Mouse (Mus musculus): ENCODE data around the gene Prickle2. TPM values are rescaled to one million over a fixed set of nuclear protein-coding genes. Genes with fewer than 3 reads are reported as not detected.

Prickle2 gene
- polyA plus RNA-seq, 1 experiment from 2014 or later = 6.4 TPM

DNA sequence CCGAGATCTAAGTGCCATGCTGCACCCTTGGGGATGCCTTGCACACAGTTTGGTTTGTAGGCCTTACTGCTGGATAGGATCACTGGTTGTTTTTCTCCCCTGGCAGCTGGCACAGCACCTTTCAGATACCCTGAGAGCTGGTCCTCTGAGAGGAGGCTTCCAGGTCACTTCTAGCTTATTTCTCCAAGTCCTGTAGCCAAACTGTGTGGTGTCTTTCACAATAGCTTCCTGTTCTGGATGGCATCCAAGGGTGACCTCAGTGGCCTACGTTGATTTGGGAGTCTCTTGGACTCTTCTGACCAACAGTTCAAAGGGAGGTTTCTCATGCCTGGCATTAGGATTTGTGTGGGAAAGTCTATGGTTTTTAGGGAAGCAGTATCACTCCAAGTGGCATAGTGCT is 150.3 kb downstream of the Prickle2 start:
- 49% methylated on average over 2 of the region's 2 CpGs for WGBS (ENCODE audit: insufficient replicate concordance)
- H3K27me3 ChIP-seq (ENCODE audit: control insufficient read depth, insufficient read depth, low read length) = no peaks in the 10 kb centered on the region
- H3K36me3 ChIP-seq (ENCODE audit: control insufficient read depth, insufficient read depth, low read length) = no peaks in the 10 kb centered on the region
- H3K4me3 ChIP-seq (ENCODE audit: low read depth, low read length) = no peak overlapping the region
- no peak overlapping the region for H3K27ac ChIP-seq (ENCODE audit: low read depth, low read length)
- H3K4me1 ChIP-seq (ENCODE audit: control insufficient read depth, insufficient read depth, low read length) = no peaks in the 10 kb centered on the region
- ATAC-seq (replicated peaks; ENCODE audit: insufficient number of reproducible peaks, low FRiP score, low TSS enrichment) = no peak
- H3K9me3 ChIP-seq (replicated peaks; ENCODE audit: control insufficient read depth, low read length) = no peaks in the 10 kb centered on the region
- H3K9ac ChIP-seq (ENCODE audit: low read depth, low read length) = no peak overlapping the region
- no peak overlapping the region for H3K4me2 ChIP-seq

DNA sequence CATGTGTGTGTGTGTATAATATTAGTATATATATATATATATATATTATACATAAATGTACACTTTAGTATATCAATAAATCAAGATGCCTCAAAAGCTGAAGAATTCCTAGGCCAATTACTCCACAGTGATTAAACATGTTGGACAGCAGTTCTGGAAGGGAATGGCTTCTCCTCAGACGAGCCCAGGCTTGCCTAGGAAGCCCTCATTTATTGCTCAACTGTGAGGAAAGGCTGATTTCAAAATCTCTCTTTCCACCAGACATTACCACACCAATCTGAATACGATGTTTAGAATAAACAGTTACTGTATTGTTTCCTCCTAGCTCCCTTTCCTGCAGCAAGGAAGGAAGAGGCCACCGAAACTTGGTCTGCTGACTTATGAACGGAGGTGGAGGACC is 152.9 kb downstream of the Prickle2 start:
- 65% methylated on average over 4 of the region's 4 CpGs for WGBS (ENCODE audit: insufficient replicate concordance)
- Histone ChIP-seq H3K4me1 (ENCODE audit: control insufficient read depth, insufficient read depth, low read length) (no peaks in the 10 kb centered on the region), H3K9me3 (replicated peaks; ENCODE audit: control insufficient read depth, low read length) (no peaks in the 10 kb centered on the region), H3K4me2 (no peak overlapping the region), H3K36me3 (ENCODE audit: control insufficient read depth, insufficient read depth, low read length) (no peaks in the 10 kb centered on the region), H3K4me3 (ENCODE audit: low read depth, low read length) (no peak overlapping the region), H3K27me3 (ENCODE audit: control insufficient read depth, insufficient read depth, low read length) (no peaks in the 10 kb centered on the region), H3K27ac (ENCODE audit: low read depth, low read length) (no peak overlapping the region), H3K9ac (ENCODE audit: low read depth, low read length) (no peak overlapping the region)
- ATAC-seq (replicated peaks; ENCODE audit: insufficient number of reproducible peaks, low FRiP score, low TSS enrichment) = no peak

DNA sequence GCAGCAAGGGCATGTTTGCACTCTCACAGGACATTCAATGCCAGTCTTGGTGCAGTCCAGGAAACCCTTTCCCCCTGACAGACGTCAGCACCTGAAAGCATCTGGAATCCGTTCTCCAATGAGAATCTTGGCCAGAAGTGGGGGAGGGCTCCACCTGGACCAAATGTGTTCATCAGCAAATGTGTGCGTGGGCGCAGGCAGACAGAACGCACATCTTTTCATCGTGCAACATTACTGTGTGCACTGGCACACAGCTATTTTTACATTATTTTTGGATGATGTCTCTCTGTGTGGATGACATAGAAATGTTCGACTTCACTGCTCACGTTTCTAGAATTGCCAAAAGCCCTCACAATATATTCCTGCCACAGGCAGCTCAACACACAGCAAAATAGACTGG is 156.7 kb downstream of the Prickle2 start:
- Histone ChIP-seq H3K27ac (ENCODE audit: low read depth, low read length) (no peak overlapping the region), H3K4me2 (no peak overlapping the region), H3K27me3 (ENCODE audit: control insufficient read depth, insufficient read depth, low read length) (no peaks in the 10 kb centered on the region), H3K36me3 (ENCODE audit: control insufficient read depth, insufficient read depth, low read length) (no peaks in the 10 kb centered on the region), H3K9me3 (replicated peaks; ENCODE audit: control insufficient read depth, low read length) (no peaks in the 10 kb centered on the region), H3K4me1 (ENCODE audit: control insufficient read depth, insufficient read depth, low read length) (no peaks in the 10 kb centered on the region), H3K4me3 (ENCODE audit: low read depth, low read length) (no peak overlapping the region), H3K9ac (ENCODE audit: low read depth, low read length) (no peak overlapping the region)
- WGBS (ENCODE audit: insufficient replicate concordance) = 74% methylated on average over 8 of the region's 8 CpGs
- ATAC-seq (replicated peaks; ENCODE audit: insufficient number of reproducible peaks, low FRiP score, low TSS enrichment) = no peak

DNA sequence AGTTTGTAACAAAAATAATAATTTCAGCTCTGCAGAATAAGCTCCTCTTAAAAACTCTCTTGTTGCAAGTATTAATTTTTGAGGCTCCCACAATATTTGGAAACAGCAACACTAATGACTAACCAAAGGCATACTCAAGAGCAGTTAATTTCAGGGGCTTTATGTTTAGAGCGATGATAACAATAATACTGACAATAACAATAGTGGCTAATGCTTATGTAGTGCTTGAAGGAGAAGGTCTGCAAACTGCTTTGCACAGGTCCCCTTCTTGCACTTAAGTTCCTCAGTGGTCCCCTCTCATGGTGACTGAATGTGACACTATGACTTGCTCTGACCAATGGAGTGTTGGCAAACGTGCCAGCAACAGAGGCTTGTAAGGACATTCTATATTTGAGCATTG is 160.8 kb downstream of the Prickle2 start:
- 78% methylated on average over 2 of the region's 2 CpGs for WGBS (ENCODE audit: insufficient replicate concordance)
- no peak overlapping the region for H3K9ac ChIP-seq (ENCODE audit: low read depth, low read length)
- H3K4me2 ChIP-seq = no peak overlapping the region
- H3K4me1 ChIP-seq (ENCODE audit: control insufficient read depth, insufficient read depth, low read length) = no peaks in the 10 kb centered on the region
- no peaks in the 10 kb centered on the region for H3K36me3 ChIP-seq (ENCODE audit: control insufficient read depth, insufficient read depth, low read length)
- ATAC-seq (replicated peaks; ENCODE audit: insufficient number of reproducible peaks, low FRiP score, low TSS enrichment) = no peak
- no peaks in the 10 kb centered on the region for H3K27me3 ChIP-seq (ENCODE audit: control insufficient read depth, insufficient read depth, low read length)
- H3K9me3 ChIP-seq (replicated peaks; ENCODE audit: control insufficient read depth, low read length) = no peaks in the 10 kb centered on the region
- no peak overlapping the region for H3K27ac ChIP-seq (ENCODE audit: low read depth, low read length)
- H3K4me3 ChIP-seq (ENCODE audit: low read depth, low read length) = no peak overlapping the region

DNA sequence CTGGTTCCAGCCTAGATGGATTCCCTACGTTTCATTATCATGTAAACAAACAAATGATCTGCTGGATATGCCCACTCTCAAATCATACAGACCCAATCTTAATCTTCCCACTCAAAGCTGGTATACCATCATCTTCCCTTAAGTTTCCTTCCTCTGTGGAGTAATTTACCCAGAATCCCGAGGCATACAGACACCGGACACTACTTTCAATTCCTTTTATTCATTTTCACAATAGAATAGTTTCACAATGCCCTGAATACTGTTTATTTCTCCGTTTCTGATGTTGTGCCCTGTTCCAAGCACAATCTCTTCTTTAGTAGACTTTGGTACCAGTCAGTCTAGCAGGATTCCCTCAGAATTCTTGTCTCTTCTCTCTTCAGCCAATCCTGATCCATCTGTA is 162.1 kb downstream of the Prickle2 start:
- Histone ChIP-seq H3K9ac (ENCODE audit: low read depth, low read length) (no peak overlapping the region), H3K27me3 (ENCODE audit: control insufficient read depth, insufficient read depth, low read length) (no peaks in the 10 kb centered on the region), H3K4me3 (ENCODE audit: low read depth, low read length) (no peak overlapping the region), H3K4me2 (no peak overlapping the region), H3K4me1 (ENCODE audit: control insufficient read depth, insufficient read depth, low read length) (no peaks in the 10 kb centered on the region), H3K27ac (ENCODE audit: low read depth, low read length) (no peak overlapping the region), H3K9me3 (replicated peaks; ENCODE audit: control insufficient read depth, low read length) (no peaks in the 10 kb centered on the region), H3K36me3 (ENCODE audit: control insufficient read depth, insufficient read depth, low read length) (no peaks in the 10 kb centered on the region)
- ATAC-seq (replicated peaks; ENCODE audit: insufficient number of reproducible peaks, low FRiP score, low TSS enrichment) = no peak
- 74% methylated on average over 4 of the region's 4 CpGs for WGBS (ENCODE audit: insufficient replicate concordance)

DNA sequence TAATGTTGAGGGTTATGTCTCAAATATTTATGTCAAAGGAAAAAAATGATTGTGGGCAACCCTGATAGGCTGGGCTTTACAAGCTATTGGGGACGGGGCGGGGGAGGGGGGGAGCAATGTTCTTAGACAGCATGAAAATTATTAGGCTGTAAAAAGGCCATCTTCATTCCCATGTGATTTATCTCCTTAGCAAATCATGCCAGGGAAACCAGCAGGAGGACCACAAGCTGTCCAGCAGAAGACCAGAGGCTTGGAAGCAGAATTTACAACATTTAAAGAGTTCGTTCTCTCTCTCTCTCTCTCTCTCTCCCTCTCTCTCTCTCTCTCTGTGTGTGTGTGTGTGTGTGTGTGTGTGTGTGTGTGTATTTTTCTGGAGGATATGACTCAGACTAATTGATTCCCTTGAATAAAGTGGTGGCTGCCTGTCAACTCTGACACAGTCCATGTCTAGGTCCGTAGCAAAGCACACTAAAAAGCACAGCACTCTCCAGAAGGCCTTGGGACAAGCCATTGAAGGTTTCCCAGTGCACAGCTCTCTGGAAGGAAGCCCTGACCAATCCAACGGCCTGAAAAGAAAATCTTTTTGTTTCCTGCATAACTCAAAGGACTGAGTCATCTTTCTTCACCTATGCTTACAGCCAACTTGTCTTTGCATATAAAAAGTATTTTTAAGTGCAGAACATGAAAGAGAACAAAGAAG is 163.4 kb downstream of the Prickle2 start:
- H3K9ac ChIP-seq (ENCODE audit: low read depth, low read length) = no peak overlapping the region

DNA sequence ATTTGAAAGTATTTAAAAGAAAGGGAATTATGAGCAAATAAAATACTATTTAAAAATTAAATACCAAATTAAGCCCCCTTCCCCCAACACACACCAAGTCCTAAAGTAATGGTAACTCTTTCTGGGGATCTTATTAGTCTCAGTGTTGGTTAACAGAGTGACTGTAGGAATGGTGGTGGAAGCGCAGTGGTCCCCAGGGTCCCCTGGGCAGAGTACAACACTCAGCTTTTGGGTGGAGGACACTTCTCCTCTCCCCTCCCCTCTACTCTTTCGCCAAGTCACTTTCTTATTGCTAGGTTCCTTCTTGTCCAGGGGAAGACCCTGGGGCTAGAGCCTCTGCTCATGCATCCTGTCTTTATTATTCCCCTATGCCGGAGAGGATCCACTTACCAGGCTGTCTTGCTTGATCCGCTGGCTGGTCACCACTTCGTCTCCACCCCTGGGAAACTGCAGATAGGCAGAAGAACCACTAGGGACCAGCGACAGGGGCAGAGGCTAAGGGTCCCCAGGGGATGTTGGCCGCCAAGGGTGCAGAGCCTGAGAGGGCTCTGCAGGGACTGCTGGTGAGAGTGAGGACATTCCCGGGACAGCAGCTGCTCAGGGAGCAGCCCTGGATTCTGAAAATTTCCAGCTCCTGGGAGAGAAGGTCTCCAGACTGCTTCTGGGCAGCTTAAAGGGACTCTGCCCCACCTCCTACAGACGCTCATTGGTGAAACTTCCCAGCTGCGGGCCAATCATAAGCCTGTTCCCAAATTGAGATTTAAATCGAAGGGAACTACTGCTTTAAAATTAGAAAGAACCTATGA is 171.5 kb downstream of the Prickle2 start:
- peak overlapping the region; percentile 73 for H3K9ac ChIP-seq (ENCODE audit: low read depth, low read length)
- WGBS (ENCODE audit: insufficient replicate concordance) = 9% methylated on average over 11 of the region's 11 CpGs
- peaks cover 8% of the 10 kb centered on the region for H3K4me1 ChIP-seq (ENCODE audit: control insufficient read depth, insufficient read depth, low read length)
- ATAC-seq (replicated peaks; ENCODE audit: insufficient number of reproducible peaks, low FRiP score, low TSS enrichment) = peak; percentile 72
- peak overlapping the region; percentile 77 for H3K4me2 ChIP-seq
- H3K9me3 ChIP-seq (replicated peaks; ENCODE audit: control insufficient read depth, low read length) = no peaks in the 10 kb centered on the region
- H3K36me3 ChIP-seq (ENCODE audit: control insufficient read depth, insufficient read depth, low read length) = no peaks in the 10 kb centered on the region
- H3K27ac ChIP-seq (ENCODE audit: low read depth, low read length) = peak overlapping the region; percentile 57; the same call in 1 of the 2 replicates
- peak overlapping the region; percentile 61 for H3K4me3 ChIP-seq (ENCODE audit: low read depth, low read length)
- no peaks in the 10 kb centered on the region for H3K27me3 ChIP-seq (ENCODE audit: control insufficient read depth, insufficient read depth, low read length)

More for the DNA sequence above, 163.4 kb downstream of the Prickle2 start:
- Histone ChIP-seq H3K27me3 (ENCODE audit: control insufficient read depth, insufficient read depth, low read length) (no peaks in the 10 kb centered on the region), H3K9me3 (replicated peaks; ENCODE audit: control insufficient read depth, low read length) (no peaks in the 10 kb centered on the region), H3K27ac (ENCODE audit: low read depth, low read length) (no peak overlapping the region), H3K4me1 (ENCODE audit: control insufficient read depth, insufficient read depth, low read length) (no peaks in the 10 kb centered on the region), H3K4me2 (no peak overlapping the region), H3K4me3 (ENCODE audit: low read depth, low read length) (no peak overlapping the region), H3K36me3 (ENCODE audit: control insufficient read depth, insufficient read depth, low read length) (no peaks in the 10 kb centered on the region)
- WGBS (ENCODE audit: insufficient replicate concordance) = 59% methylated on average over 5 of the region's 5 CpGs
- no peak for ATAC-seq (replicated peaks; ENCODE audit: insufficient number of reproducible peaks, low FRiP score, low TSS enrichment)

DNA sequence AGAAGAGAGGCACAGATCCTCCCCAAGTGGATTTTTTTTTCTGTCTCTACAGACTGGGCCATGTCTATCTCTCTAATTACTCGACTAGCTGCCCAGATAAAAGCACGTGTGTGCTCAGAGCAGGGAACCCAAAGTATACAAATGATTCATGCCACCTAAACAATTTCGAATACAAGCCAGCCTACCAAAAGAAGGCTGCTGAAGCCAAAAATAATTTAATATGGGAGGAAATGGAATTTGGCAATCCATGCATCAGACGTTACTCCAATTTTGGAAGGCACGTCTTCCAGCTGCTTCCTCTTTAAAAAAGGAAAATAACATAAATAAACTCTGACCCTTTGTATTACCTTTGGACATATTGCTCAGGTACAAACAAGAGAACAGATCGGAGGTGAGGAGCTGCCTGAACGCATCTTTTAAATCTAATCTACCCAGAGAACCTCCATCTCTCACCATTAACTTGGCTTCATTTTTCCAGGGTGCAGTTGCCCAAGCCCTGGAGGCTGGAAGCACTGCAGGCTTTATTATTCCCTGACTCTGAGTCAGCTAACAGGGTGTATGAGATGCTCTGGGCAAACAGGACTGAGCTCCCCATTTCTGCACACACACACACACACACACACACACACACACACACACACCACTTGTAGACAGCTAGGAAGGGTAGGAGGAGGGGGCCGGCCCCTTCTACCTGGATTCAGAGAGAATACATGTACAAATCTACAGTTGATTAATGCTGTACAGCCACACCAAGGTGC is 172.5 kb downstream of the Prickle2 start:
- no peak for ATAC-seq (replicated peaks; ENCODE audit: insufficient number of reproducible peaks, low FRiP score, low TSS enrichment)
- WGBS (ENCODE audit: insufficient replicate concordance) = 56% methylated on average over 8 of the region's 8 CpGs
- Histone ChIP-seq H3K4me2 (peak overlapping the region; percentile 77), H3K4me1 (ENCODE audit: control insufficient read depth, insufficient read depth, low read length) (peaks cover 8% of the 10 kb centered on the region), H3K9ac (ENCODE audit: low read depth, low read length) (0 out of 2 replicates have a peak overlapping the region, but pooled peaks have one; percentile 73), H3K27me3 (ENCODE audit: control insufficient read depth, insufficient read depth, low read length) (no peaks in the 10 kb centered on the region), H3K36me3 (ENCODE audit: control insufficient read depth, insufficient read depth, low read length) (no peaks in the 10 kb centered on the region), H3K9me3 (replicated peaks; ENCODE audit: control insufficient read depth, low read length) (no peaks in the 10 kb centered on the region), H3K27ac (ENCODE audit: low read depth, low read length) (peak overlapping the region; percentile 25; the same call in 1 of the 2 replicates), H3K4me3 (ENCODE audit: low read depth, low read length) (peak overlapping the region; percentile 61)

All from heart, embryonic 11.5 days (tissue).